In the genomic region with DNA sequence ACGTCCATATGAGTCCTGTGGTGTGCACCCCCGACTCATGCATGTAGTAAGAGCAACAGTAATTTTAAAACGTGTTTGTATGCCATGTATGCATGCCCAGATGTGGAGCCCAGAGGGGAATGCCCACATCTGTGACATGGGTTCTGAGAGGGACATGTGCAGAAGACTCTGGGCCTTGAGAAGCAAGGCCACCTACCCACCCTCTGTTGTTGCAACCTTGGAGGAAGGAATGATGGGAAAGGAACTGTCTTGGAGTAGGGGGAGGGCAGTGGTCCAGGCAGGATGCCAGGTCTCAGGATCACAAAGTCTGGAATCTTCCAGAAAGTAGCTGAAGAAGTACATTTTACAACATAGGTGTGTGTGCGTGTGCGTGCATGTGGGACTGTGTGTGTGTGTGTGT, we compare ENCODE assay signal across 23 mouse cellular contexts.
DNase-seq lines count a peak whose midpoint lies in the region; ATAC-seq and TF ChIP-seq lines count a peak whose summit lies in the region.
"Had no signal": no experiment of that assay in that cellular context is flagged by ENCODE, and none has a peak within 500 bp of the region (broad histone marks: within the 10 kb centered on the region; RNA-seq: fewer than 3 reads in every experiment).

No protein-coding gene starts in this region.

- peak overlapping the region; percentile 83; the same call in 1 of the 2 replicates for H3K27ac ChIP-seq in limb, embryonic 12.5 days
- no peak overlapping the region for H3K27ac ChIP-seq in limb, embryonic 10.5 days
- H3K27ac ChIP-seq in thymus, adult 2 months (ENCODE audit: control insufficient read depth, insufficient read depth, low read length): peak overlapping the region; percentile 87
- H3K27ac ChIP-seq: heart, embryonic 10.5 days; hindbrain, embryonic 12.5 days; liver, embryonic 14.5 days; midbrain, embryonic 13.5 days; neural tube, embryonic 12.5 days had no signal

- no peak overlapping the region for H3K4me3 ChIP-seq in limb, embryonic 12.5 days (replicated peaks)
- no peak overlapping the region for H3K4me3 ChIP-seq in limb, embryonic 10.5 days
- no peak overlapping the region for H3K4me3 ChIP-seq in thymus, adult 2 months (ENCODE audit: control insufficient read depth, insufficient read depth, low read length)
- H3K4me3 ChIP-seq: erythroblast, embryonic 14.5 days; heart, embryonic 10.5 days; hindbrain, embryonic 12.5 days; midbrain, embryonic 13.5 days; neural tube, embryonic 12.5 days had no signal

- DNase-seq in adrenal gland, adult 2 months: peak; percentile 46
- DNase-seq in adrenal gland, adult 18-20 months (ENCODE audit: low spot score in 2 of 2): no peak
- no peak for DNase-seq in limb, embryonic 10.5 days (ENCODE audit: low spot score)
- no peak for DNase-seq in thymus, adult 2 months
- DNase-seq in thymus, postnatal 0 days (ENCODE audit: low spot score): no peak
- no peak for DNase-seq in cerebellum, adult 9-11 months
- DNase-seq: cerebellum, adult 11-12 months; cerebellum, postnatal 25 days; embryo, embryonic 11 days; heart, postnatal 10 days; kidney, adult 8-10 months; kidney, postnatal 25 days; left cerebral cortex, postnatal 4 days; right cerebral cortex, postnatal 25 days had no signal

- ATAC-seq in limb, embryonic 12.5 days (ENCODE audit: insufficient number of reproducible peaks, insufficient read depth, low FRiP score, low TSS enrichment, low read depth): no peak
- ATAC-seq: forebrain, embryonic 14.5 days; lung, postnatal 0 days; midbrain, embryonic 13.5 days had no signal

- H3K27me3 ChIP-seq in limb, embryonic 12.5 days: no peaks in the 10 kb centered on the region
- no peaks in the 10 kb centered on the region for H3K27me3 ChIP-seq in limb, embryonic 10.5 days (ENCODE audit: low read depth, poor library complexity, severe bottlenecking)
- no peaks in the 10 kb centered on the region for H3K27me3 ChIP-seq in thymus, adult 2 months (ENCODE audit: control insufficient read depth, insufficient read depth, low read length)
- H3K27me3 ChIP-seq: hindbrain, embryonic 12.5 days; midbrain, embryonic 13.5 days; neural tube, embryonic 12.5 days had no signal

- peaks cover 3% of the 10 kb centered on the region; the same call in 1 of the 2 replicates for H3K9me3 ChIP-seq in limb, embryonic 12.5 days
- H3K9me3 ChIP-seq in limb, embryonic 10.5 days (replicated peaks): no peaks in the 10 kb centered on the region
- H3K9me3 ChIP-seq: heart, embryonic 10.5 days; hindbrain, embryonic 12.5 days; midbrain, embryonic 13.5 days; neural tube, embryonic 12.5 days had no signal

- H3K9ac ChIP-seq in limb, embryonic 12.5 days (replicated peaks): no peak overlapping the region
- H3K9ac ChIP-seq: hindbrain, embryonic 12.5 days; liver, embryonic 14.5 days; midbrain, embryonic 13.5 days; neural tube, embryonic 12.5 days had no signal

- WGBS in limb, embryonic 12.5 days: 86% methylated on average over 5 of the region's 5 CpGs
- 96% methylated on average over 5 of the region's 5 CpGs for WGBS in limb, embryonic 10.5 days
- 91% methylated on average over 5 of the region's 5 CpGs for WGBS in thymus, adult 2 months

- TF ChIP-seq POLR2A in thymus, adult 2 months (IDR thresholded peaks at IDR 0.05; ENCODE audit: control insufficient read depth, extremely low read depth, insufficient read depth, low read length, poor library complexity): no peak

- H3K4me2 ChIP-seq in limb, embryonic 12.5 days: no peak overlapping the region
- H3K4me2 ChIP-seq: hindbrain, embryonic 12.5 days; midbrain, embryonic 13.5 days; neural tube, embryonic 12.5 days had no signal

- peaks cover 49% of the 10 kb centered on the region for H3K36me3 ChIP-seq in limb, embryonic 12.5 days
- H3K36me3 ChIP-seq in limb, embryonic 10.5 days: peaks cover 88% of the 10 kb centered on the region
- H3K36me3 ChIP-seq in thymus, adult 2 months (ENCODE audit: control insufficient read depth, insufficient read depth, low read length): no peaks in the 10 kb centered on the region
- H3K36me3 ChIP-seq: midbrain, embryonic 13.5 days; neural tube, embryonic 12.5 days had no signal

- no peak for TF ChIP-seq CTCF in thymus, adult 2 months (IDR thresholded peaks at IDR 0.05; ENCODE audit: borderline replicate concordance, control insufficient read depth, extremely low read depth, insufficient read depth, low read length, poor library complexity)

- peaks cover 54% of the 10 kb centered on the region for H3K4me1 ChIP-seq in limb, embryonic 12.5 days (replicated peaks)
- H3K4me1 ChIP-seq in limb, embryonic 10.5 days: peaks cover 43% of the 10 kb centered on the region
- peaks cover 71% of the 10 kb centered on the region for H3K4me1 ChIP-seq in thymus, adult 2 months (replicated peaks; ENCODE audit: control insufficient read depth, insufficient read depth, low read length)
